Mouse (Mus musculus): ENCODE data around the gene Cntln. TPM values are rescaled to one million over a fixed set of nuclear protein-coding genes. Genes with fewer than 3 reads are reported as not detected.

Cntln gene
- polyA plus RNA-seq, 1 experiment: 1.7 TPM

DNA sequence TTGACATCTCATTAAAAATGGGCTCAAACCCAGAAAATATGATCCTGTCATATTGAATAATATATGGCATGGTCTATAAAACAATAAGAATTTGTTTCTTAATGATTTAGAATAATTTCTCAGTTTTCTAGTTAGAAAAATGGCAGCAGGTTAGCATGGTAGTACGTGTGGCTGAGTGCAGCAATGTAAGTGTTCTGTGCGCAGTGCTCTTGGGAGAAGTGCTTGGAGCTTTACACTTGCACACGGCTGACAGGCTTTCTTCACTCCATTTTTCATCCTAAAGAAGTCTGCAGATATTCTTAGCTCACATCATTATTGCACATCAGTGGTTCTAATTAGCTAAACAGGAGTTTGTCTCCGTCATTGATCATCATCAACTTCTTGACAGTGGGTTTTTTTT is 60.0 kb downstream of the Cntln start:
- Histone ChIP-seq H3K4me1 (replicated peaks; ENCODE audit: control insufficient read depth, insufficient read depth, low read length) (no peaks in the 10 kb centered on the region), H3K27ac (ENCODE audit: control insufficient read depth, insufficient read depth, low read length) (no peak overlapping the region), H3K4me3 (ENCODE audit: control insufficient read depth, insufficient read depth, low read length) (no peak overlapping the region), H3K27me3 (ENCODE audit: control insufficient read depth, insufficient read depth, low read length) (no peaks in the 10 kb centered on the region), H3K36me3 (ENCODE audit: control insufficient read depth, insufficient read depth, low read length) (no peaks in the 10 kb centered on the region)
- WGBS: 93% methylated on average over 4 of the region's 4 CpGs
- DNase-seq: no peak
- TF ChIP-seq POLR2A (IDR thresholded peaks at IDR 0.05; ENCODE audit: control insufficient read depth, extremely low read depth, insufficient read depth, low read length, poor library complexity) (no peak), CTCF (IDR thresholded peaks at IDR 0.05; ENCODE audit: borderline replicate concordance, control insufficient read depth, extremely low read depth, insufficient read depth, low read length, poor library complexity) (no peak)

- no peak for TF ChIP-seq POLR2A (IDR thresholded peaks at IDR 0.05; ENCODE audit: control insufficient read depth, extremely low read depth, insufficient read depth, low read length, poor library complexity)
- TF ChIP-seq CTCF (IDR thresholded peaks at IDR 0.05; ENCODE audit: borderline replicate concordance, control insufficient read depth, extremely low read depth, insufficient read depth, low read length, poor library complexity): no peak
- 29% methylated on average over 3 of the region's 3 CpGs for WGBS
- no peaks in the 10 kb centered on the region for H3K4me1 ChIP-seq (replicated peaks; ENCODE audit: control insufficient read depth, insufficient read depth, low read length)
- H3K27me3 ChIP-seq (ENCODE audit: control insufficient read depth, insufficient read depth, low read length): no peaks in the 10 kb centered on the region
- H3K27ac ChIP-seq (ENCODE audit: control insufficient read depth, insufficient read depth, low read length): no peak overlapping the region
- DNase-seq: no peak
- H3K4me3 ChIP-seq (ENCODE audit: control insufficient read depth, insufficient read depth, low read length): no peak overlapping the region
- H3K36me3 ChIP-seq (ENCODE audit: control insufficient read depth, insufficient read depth, low read length): no peaks in the 10 kb centered on the region
Observed at GRCm38 (mm10) chr4:84946450-84946849, 62.3 kb downstream of the Cntln start.

DNA sequence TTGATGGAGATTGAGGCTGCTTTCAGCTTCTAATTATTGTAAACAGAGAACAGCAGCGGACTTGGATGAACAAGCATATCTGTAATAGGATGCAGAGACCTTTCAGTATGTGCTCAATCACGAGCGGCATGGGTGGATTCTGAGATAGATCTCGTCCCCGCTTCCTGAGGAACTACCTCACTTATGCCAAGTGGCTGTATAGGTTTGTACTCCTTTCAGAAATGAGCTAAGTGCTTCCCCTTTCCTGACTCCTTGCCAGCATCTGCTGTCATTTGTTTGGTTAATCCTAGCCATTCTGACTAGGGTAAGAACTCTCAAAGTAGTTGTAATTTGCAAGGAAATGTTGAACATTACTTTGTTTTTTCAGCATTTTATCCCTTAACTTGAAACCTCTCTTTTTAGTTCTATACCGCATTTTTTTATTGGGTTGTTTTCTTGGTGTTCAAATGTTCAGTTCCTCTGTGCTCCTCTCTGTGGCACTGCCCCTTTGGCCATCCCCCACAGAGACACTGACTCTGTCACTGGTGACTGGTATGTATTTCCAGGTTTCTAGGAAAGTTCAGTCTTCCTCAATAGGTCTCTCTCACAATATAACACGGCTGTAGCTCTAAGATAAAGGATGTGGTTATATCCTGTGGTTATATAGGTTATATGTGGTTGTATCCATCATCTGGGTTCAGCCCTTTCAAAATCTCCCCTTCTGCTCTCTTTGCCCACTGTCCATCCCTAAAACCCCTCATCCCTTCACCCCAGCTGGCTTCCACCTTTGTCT is 93.0 kb downstream of the Cntln start:
- 24% methylated on average over 7 of the region's 7 CpGs for WGBS
- no peaks in the 10 kb centered on the region for H3K36me3 ChIP-seq (ENCODE audit: control insufficient read depth, insufficient read depth, low read length)
- H3K4me1 ChIP-seq (replicated peaks; ENCODE audit: control insufficient read depth, insufficient read depth, low read length): no peaks in the 10 kb centered on the region
- H3K4me3 ChIP-seq (ENCODE audit: control insufficient read depth, insufficient read depth, low read length): no peak overlapping the region
- TF ChIP-seq CTCF (IDR thresholded peaks at IDR 0.05; ENCODE audit: borderline replicate concordance, control insufficient read depth, extremely low read depth, insufficient read depth, low read length, poor library complexity) (no peak), POLR2A (IDR thresholded peaks at IDR 0.05; ENCODE audit: control insufficient read depth, extremely low read depth, insufficient read depth, low read length, poor library complexity) (no peak)
- no peaks in the 10 kb centered on the region for H3K27me3 ChIP-seq (ENCODE audit: control insufficient read depth, insufficient read depth, low read length)
- DNase-seq: no peak
- no peak overlapping the region for H3K27ac ChIP-seq (ENCODE audit: control insufficient read depth, insufficient read depth, low read length)

GRCm38 (mm10) chr4:84995520-84996348 is 111.6 kb downstream of the Cntln start:
- no peak for DNase-seq
- Histone ChIP-seq H3K27me3 (ENCODE audit: control insufficient read depth, insufficient read depth, low read length) (no peaks in the 10 kb centered on the region), H3K4me1 (replicated peaks; ENCODE audit: control insufficient read depth, insufficient read depth, low read length) (no peaks in the 10 kb centered on the region), H3K36me3 (ENCODE audit: control insufficient read depth, insufficient read depth, low read length) (no peaks in the 10 kb centered on the region), H3K4me3 (ENCODE audit: control insufficient read depth, insufficient read depth, low read length) (no peak overlapping the region), H3K27ac (ENCODE audit: control insufficient read depth, insufficient read depth, low read length) (no peak overlapping the region)
- WGBS: 95% methylated on average over 10 of the region's 10 CpGs
- no peak for TF ChIP-seq POLR2A (IDR thresholded peaks at IDR 0.05; ENCODE audit: control insufficient read depth, extremely low read depth, insufficient read depth, low read length, poor library complexity)
- no peak for TF ChIP-seq CTCF (IDR thresholded peaks at IDR 0.05; ENCODE audit: borderline replicate concordance, control insufficient read depth, extremely low read depth, insufficient read depth, low read length, poor library complexity)

DNA sequence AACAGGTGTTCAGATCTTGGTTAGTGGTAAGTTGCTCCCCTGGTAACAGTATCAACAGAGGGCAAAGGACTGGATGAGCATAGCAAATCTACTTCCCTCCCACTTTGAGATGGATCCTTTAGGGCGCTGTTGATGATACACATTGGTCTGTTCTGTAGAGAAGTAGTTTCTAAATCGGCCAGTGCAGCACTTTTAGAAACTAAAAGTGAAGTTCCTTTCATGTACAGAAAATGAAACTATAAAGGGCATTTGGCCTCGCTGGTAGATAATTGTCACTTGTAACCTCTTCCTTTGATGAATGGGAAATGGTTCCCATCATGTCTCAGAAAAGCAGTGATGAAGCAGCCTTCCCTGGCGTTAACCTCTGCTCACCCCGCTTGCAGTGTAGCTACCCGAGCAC is 121.5 kb downstream of the Cntln start:
- 34% methylated on average over 6 of the region's 6 CpGs for WGBS
- no peak for DNase-seq
- no peaks in the 10 kb centered on the region for H3K36me3 ChIP-seq (ENCODE audit: control insufficient read depth, insufficient read depth, low read length)
- H3K27ac ChIP-seq (ENCODE audit: control insufficient read depth, insufficient read depth, low read length): no peak overlapping the region
- no peak overlapping the region for H3K4me3 ChIP-seq (ENCODE audit: control insufficient read depth, insufficient read depth, low read length)
- no peak for TF ChIP-seq CTCF (IDR thresholded peaks at IDR 0.05; ENCODE audit: borderline replicate concordance, control insufficient read depth, extremely low read depth, insufficient read depth, low read length, poor library complexity)
- no peak for TF ChIP-seq POLR2A (IDR thresholded peaks at IDR 0.05; ENCODE audit: control insufficient read depth, extremely low read depth, insufficient read depth, low read length, poor library complexity)
- H3K27me3 ChIP-seq (ENCODE audit: control insufficient read depth, insufficient read depth, low read length): no peaks in the 10 kb centered on the region
- H3K4me1 ChIP-seq (replicated peaks; ENCODE audit: control insufficient read depth, insufficient read depth, low read length): no peaks in the 10 kb centered on the region

DNA sequence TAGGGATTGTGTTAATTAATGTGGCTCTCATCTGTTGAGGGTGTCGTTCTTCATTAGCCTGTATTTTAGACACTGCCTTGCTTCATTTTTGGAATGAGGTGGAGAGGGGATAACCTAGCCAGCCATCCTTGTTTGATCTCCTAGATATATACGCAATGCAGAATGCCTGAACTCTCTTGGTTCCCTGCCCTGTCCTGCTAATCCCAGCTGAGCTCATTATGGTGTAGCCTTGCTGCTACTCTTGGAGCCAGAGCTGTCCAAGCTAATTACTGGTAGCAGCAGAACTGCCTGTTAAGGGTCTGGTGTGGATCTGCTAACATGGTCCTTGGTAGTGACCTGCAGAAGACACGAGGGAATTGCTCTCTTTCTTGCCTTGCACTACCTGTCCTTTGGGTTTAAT is 122.7 kb downstream of the Cntln start:
- no peak overlapping the region for H3K4me3 ChIP-seq (ENCODE audit: control insufficient read depth, insufficient read depth, low read length)
- H3K27ac ChIP-seq (ENCODE audit: control insufficient read depth, insufficient read depth, low read length): no peak overlapping the region
- no peak for DNase-seq
- no peaks in the 10 kb centered on the region for H3K27me3 ChIP-seq (ENCODE audit: control insufficient read depth, insufficient read depth, low read length)
- WGBS: 96% methylated on average over 3 of the region's 3 CpGs
- no peaks in the 10 kb centered on the region for H3K36me3 ChIP-seq (ENCODE audit: control insufficient read depth, insufficient read depth, low read length)
- TF ChIP-seq POLR2A (IDR thresholded peaks at IDR 0.05; ENCODE audit: control insufficient read depth, extremely low read depth, insufficient read depth, low read length, poor library complexity) (no peak), CTCF (IDR thresholded peaks at IDR 0.05; ENCODE audit: borderline replicate concordance, control insufficient read depth, extremely low read depth, insufficient read depth, low read length, poor library complexity) (no peak)
- no peaks in the 10 kb centered on the region for H3K4me1 ChIP-seq (replicated peaks; ENCODE audit: control insufficient read depth, insufficient read depth, low read length)

All from thymus, adult 2 months (tissue).